Mouse (Mus musculus) adrenal gland, adult (tissue): ENCODE results near the gene Oprm1.
"Not testable (repeated sequence)": the region's sequence is repeated elsewhere in the genome, so short reads cannot be mapped to it uniquely, and the experiment has no call there.

Experiments used
- DNase-seq, 2 experiments: peaks; one replicate each; pipeline ENCODE4 v3.0.0; 2022 to 2023; ENCODE audit warnings: low spot score in 1 of 2; ENCODE audit not compliant: inconsistent age in 2 of 2

Gene Oprm1

DNA sequence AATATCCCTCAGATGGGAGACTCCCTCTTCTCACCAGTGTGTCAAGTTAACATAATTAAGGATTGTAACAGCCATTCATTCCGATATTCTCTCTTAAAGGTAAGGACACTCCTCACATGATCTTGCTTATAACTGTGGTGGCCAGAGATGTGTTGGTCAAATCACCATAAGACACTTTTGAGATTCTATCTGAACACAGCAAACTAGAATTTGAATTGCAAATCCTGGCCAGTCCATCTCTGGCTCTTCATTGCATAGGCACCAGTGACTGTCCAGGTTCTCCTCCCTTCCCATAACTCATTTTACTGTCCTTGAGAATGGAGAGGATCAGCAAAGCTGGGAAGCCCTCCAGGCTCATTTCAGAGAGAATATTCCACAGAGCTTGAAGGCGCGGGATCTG is at the start of gene Oprm1:
Gene Oprm1 (plus strand): TSS at position 301 of the 400 bp plus-strand sequence.
- no peak for DNase-seq

DNA sequence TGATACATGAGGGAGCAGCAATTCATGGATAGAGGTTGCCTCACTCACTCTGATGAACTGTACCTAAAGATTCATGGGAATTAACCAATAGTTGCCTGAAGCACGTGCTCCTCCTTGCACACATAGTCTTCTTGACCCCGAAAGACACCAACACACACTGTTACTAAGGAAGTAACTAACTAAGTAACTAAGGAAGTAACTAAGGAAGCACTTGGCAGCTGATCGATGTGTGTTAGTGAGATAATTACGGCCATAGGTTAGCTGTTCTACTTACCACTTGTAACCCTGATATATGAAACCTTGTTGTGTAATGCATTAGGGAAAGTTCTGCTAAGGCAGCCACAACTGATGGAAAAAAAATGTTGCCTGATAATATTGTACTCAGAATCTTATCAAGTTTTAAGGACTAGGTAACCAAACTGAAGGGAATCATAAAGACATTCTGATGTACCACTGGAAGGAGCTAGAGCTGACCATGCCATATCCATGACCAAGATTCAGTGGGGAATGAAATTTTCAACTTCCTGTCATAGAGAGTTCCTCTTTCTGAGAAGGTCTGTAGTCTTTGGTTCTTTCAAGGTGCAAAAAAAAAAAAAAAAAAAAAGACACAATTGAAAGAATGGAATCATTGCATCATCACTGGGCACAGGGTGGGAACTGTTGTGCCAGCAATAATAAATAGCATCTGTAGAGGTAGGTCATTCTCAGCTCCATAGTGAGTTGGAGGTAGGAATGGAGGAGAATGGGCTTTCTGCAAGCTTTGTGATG is 40.9 kb upstream of the Oprm1 start:
- no peak for DNase-seq

DNA sequence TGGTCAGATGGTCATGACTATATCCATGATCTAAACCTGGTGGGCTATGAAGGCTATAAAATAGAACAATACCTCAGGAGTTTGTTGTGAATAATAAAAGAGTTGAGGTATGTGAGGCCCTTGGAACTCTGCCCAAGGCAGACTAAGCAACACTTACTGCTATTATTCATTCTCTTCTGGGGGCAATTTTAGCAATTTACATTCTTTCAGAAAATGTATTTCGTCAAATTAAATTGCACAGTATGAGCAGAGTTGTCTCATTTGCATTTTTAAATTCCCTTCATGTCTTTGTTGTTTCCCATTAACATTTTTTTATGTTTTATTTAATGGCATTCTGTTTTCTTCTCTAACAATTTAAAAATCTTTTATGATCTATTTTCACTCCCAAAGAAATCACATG is 34.5 kb upstream of the Oprm1 start:
- DNase-seq: no peak

DNA sequence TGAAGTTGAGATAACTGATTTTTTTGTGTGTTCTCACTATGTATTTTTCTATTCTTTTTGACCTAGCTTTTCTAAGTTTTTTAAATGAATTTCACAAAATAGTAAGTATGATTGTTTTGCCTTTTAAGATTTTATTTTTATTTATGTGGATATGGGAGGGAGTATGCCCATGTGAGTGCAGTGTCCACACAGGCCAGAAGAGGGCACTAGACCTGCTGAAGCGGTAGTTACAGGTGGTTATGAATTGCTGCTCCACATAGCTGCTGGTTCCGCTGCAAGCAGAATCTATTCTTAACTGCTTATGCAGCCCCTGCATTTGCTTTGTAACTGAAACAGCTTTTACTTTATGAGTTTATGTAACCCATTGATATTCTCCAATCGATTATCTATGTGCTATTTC is 29.8 kb upstream of the Oprm1 start:
- DNase-seq: no peak

DNA sequence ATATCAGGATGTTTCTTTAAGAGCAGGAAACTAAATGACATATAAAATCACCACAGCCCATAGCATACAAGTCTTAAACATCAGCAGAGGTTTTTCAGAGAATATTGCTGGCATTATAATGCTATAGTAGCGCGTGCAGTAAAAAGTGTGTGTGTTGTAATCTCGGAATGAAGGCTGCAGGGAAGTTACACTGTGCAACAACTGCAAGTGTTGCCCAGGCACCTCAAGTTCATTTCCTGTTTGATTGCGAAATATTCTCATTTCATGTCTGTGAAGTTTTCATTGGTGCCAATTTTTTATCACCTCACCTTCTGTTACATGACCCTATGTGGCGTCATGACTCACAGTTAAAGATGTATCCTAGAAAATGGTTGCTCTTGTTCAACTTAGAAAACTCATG is 4.9 kb upstream of the Oprm1 start:
- DNase-seq: no peak

DNA sequence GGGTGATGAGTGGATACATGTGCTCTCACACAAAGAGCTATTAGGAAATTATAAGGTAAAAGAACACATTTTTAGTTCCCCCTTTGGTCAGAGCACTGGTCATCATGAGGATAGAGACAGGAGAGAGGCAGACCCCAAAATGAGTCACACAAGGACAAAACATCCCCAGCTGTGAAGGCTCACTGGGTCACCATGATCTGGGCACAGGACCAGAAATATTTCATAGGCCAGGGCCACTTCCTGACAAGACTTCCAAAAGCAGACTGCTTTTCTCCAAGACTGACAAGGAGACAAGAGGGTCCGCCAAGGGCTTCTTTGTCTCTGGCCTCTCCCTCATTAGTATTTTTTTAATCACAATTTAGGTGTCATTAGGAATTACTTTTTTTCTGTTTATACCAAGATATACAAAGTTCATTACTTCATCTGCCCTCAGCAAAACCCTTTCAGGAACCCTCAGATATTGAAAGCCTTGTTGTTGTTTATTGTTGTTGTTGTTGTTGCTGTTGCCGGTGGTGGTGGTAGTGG is 3.0 kb downstream of the Oprm1 start, which contains the start of gene Gm10945:
Gene Gm10945 (minus strand): TSS at position 475 of the 525 bp plus-strand sequence.
- peak; percentile 62 to 88 for DNase-seq

DNA sequence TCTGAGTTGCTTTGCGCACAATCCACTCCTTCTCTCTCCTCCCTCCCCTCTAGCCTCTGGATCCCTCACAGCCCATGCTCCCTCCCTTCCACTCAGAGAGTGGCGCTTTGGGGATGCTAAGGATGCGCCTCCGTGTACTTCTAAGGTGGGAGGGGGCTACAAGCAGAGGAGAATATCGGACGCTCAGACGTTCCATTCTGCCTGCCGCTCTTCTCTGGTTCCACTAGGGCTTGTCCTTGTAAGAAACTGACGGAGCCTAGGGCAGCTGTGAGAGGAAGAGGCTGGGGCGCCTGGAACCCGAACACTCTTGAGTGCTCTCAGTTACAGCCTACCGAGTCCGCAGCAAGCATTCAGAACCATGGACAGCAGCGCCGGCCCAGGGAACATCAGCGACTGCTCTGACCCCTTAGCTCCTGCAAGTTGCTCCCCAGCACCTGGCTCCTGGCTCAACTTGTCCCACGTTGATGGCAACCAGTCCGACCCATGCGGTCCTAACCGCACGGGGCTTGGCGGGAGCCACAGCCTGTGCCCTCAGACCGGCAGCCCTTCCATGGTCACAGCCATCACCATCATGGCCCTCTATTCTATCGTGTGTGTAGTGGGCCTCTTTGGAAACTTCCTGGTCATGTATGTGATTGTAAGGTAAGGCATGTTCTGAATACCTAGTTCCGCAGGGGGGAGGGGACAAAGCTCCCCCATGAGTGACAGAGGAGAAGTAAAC is 30.4 kb downstream of the Oprm1 start:
- peak; percentile 18 to 66 for DNase-seq

DNA sequence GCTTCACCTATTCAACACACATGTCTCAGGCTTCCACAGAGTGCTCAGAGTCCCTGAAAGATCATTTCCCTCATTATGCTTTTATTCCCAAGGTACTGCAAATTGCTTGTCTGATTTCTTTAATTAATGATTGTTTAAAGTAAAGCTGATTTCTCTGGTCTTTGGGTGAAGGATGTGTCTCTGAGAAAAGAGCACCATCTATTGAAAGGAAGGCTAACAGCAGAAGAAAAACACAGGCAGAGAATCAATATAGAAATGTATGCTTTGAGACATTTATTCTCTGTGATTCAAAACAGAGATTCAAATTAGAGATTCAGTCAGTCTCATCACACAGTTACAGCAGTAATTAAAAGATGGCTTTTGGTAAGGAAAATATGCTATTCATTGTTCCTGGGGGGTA is 31.9 kb downstream of the Oprm1 start:
- DNase-seq: no peak

DNA sequence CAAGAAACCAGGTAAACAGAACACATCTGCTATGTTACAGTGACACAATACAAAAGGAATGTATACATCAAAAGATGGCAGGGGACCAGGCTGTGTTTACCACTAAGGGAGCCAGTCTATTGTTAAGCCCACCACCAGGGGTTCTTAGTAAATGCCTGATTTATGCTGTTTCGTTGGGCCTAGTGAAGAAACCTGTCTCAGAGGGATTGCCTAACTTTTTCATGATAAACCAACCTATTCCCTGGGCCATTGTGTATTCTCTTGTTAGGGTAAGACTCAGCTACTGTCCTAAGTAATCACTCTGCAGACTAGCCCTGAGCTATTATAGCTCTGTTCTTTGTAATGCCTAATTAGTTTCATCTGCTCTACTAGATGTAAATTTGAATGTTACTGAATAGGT is 62.3 kb downstream of the Oprm1 start:
- no peak for DNase-seq

DNA sequence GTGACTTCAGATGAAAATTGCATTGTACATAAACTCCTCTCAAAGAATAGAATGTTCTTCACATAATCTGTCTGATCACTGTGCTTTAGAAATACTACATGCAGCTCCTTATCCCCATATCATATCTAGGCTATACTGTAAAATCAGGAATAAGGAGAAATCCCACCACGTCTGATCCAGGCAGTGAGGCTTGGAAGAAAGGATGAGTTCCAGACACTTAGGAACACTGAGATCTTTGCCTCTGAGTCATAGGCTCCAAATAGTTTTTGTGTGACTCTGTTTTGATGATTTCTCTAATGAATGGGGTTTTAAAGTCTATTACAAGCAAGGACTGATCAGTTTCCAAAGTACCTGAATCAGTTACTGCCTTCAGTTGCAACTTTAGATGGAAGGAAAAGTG is 83.9 kb downstream of the Oprm1 start:
- DNase-seq: no peak

DNA sequence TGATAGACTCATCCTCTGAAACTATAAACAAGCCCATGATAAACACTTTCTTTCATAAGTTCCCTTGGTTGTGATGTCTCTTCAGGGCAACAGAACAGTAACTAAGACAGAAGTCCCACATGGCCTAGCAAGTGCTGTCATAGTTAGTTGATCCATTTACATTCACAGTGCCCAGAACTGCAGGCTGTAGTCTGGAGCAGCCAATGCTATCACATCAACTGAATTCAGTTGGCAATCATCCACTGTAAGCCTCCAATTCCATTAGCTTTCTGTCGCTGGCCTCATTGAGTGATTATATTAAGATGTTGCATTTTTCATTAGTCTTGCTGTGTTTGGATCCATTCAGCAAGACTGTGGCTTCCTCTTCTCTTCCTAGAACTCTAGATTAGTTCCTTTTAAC is 88.0 kb downstream of the Oprm1 start:
- no peak for DNase-seq

DNA sequence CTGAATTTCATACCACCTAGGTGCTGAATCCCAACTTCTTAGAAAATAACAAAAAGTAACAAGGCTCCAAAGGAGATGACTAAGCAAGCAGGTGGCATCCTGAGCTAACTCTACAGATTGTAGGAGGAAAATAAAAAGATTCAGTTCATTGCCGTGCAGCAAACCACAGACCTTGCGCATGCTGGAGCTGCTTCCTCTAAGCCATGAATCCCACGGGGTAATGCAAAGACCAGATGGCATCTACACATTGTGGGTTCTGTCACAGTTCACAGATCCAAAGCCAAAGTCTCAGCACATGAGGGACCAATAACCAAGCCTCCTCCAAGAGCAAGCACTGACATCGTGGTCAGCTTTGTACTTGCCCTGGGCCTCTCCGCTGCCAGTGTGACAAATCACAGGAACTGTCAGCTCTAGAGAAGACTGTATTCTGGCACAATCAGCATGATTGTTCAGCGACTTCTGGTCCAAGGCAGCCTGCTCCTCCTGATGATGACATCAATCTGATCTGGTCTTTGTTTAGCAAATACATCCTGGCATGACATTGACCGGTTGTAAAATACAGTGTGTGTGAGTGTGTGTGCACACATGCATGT is 90.0 kb downstream of the Oprm1 start:
- DNase-seq: no peak

DNA sequence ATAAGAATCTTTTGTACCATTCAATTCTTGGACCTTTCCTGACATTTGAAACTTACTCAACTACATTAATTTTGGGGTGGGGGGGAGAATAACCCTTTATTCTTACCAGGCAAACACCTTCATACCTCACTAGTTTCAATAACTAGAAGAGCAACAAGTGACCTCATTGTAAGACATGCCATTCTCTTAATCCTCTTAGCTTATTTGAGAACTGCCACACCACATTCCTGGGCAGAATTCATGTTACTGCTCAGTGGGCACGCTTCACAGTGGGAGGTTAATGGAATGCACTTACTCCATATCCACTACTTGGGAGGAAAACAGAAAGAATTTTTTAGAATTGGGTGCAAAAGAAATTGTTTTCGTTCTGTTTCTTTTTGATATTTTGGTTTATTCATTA is 90.5 kb downstream of the Oprm1 start:
- no peak for DNase-seq

DNA sequence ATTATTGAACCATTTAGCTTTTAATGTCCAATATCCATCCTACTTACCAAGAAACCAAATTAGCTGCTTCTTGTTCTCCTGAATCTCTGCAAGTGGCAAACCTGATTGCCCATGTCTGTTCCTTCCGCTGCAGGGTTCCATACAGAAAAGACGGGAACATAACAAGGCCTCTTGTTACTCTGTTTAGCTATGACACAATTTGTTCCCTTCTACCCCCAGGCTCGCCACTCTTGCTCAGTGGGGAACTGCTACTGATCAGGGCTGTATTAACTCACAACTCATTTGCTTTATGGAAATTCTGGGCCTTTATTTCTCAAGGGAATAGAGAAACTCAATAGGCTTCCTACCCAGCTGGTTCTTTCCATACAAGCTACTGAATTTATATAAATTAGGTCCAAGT is 97.5 kb downstream of the Oprm1 start:
- no peak for DNase-seq

DNA sequence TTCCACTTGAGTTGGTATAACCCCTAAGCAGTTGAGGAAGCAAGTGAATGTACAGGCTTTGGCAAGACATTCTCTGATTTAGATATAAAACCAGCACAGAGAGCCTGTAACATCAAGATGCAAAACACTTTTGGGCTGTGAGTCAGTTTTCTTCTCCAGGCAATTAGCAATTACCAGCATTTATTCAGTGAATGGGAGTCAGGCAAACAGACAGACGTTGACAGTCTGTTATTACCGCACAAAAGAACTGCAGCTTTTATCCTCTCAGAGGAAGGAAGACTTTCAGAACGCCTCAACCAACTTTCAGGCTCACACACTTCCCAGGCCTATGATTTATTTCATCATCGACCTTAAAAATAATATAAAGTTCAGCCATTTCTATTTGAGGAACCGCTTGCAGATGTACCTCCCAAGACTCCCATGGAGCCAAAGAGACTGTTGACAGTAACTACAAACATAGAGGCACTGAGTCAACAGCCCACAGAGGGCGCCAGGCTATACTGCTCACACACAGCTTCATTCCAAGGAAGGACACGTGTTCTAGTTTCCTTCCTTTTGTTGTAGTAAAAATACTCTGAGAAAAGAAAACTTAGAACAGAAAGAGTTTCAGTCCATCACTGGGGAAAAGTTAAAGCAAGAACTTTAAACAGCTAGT is 113.2 kb downstream of the Oprm1 start:
- no peak for DNase-seq

DNA sequence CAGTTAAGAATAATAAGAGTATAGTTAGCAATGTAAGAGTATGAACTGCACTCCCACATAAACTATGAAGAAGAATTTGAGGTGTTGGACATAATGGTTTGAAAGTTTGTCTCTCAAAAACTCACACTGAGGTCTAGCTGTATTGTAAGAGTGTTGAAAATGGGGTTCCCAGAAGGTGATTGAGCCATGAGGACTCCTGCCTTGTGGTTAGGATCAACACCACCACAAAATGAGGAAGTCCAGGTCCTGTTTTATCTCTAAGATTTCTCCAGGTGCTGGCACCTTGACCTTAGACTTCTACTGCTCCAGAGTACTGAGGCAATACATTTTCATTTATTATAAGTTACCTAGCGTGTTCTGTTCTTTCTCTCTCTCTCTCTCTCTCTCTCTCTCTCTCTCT is 115.6 kb downstream of the Oprm1 start:
- no peak for DNase-seq

DNA sequence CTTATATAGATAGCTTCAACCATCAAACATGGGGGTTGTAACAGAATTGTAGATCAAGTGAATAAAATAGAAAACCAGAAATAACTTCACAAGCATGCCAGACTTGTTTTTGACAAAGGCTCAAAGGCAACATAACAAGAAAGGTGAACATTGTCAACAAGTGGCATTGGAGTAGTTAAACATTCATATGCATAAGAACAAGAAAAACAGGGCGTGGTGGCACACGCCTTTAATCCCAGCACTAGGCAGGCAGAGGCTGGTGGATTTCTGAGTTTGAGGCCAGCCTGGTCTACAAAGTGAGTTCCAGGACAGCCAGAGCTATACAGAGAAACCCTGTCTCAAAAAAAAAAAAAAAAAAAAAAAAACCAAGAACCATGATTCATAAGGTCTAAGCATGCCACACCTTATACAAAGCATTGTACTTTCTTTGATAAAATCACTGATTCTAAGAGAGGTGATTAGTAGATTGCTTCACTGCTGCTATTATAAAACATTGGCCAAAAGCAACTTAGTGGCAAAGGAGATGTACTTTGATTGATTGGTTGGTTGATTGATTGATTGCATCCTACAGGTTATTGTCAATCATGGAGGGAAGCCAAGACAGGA is 120.1 kb downstream of the Oprm1 start:
- no peak for DNase-seq

DNA sequence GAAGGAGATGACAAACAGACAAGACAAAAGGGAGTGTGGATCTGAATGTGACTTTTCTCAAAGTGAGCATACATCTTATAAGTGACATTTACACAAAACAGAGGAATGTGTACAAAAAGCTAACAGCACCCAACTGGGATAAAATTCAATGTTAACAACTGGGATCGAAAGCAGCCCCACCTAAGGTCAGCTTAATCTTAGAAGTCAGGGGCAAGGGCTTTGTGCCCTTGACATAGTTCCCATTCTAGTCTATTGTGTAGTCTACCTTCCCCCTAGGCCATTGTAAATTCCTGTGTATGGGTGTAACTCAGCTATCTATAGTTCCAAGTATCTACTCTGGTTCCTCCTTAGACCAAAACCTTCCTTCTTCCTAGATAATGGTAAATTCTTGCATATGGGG is 123.7 kb downstream of the Oprm1 start:
- DNase-seq: not testable (repeated sequence)

DNA sequence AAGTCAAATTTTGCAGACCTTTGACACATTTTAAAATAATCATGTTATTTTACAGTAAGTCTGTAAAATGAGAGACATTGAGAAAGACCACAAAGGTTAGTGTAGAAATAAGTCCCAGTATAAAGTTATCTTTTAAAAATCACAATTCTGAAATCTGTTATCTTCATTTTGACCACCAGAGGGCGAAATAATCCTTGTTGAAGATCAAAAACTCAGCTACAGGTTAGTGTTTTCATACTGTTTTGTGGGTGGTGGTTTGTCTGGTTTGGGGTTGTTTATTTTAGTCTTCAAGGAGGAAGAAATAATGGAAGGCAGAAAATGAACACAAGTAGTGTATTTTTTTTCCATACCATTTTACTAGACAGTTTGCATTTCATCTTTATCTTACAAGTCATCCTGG is 127.2 kb downstream of the Oprm1 start:
- DNase-seq: peak in 1 of 2 experiments; percentile 56

DNA sequence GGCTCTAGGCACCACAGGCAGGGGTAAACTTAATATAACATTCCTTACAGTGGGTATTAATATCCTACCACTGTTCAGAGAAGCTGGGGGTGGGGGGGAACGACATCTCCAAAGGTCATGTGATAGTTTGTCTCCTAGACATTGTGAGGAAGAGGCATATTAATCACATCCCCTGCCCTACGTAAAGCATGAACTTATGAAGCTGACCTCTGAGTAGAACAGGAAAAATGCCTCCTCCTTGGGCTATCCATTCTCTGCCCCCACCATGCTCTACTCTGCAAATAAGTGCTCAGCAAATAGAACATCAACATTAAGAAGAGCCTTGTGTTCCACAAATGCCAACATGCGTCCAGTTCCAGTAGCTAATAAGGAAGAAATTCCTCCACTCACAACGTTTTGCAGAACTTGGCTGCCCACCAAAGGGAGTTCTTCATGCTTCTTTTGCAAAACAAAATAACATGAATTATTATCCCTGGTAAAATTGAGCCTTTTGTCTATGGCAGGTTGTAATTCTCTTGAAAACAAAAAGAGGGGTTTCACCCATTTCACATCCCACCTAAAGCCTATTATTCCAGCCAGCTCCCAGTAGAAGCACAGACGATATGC is 131.4 kb downstream of the Oprm1 start:
- DNase-seq: no peak
